Mouse (Mus musculus): ENCODE results near the gene Cfl1. TPM values are rescaled to one million over a fixed set of nuclear protein-coding genes. Genes with fewer than 3 reads are reported as not detected.

The Cfl1 gene
- polyA plus RNA-seq, 1 experiment from 2014 or later: 3,187 TPM

DNA sequence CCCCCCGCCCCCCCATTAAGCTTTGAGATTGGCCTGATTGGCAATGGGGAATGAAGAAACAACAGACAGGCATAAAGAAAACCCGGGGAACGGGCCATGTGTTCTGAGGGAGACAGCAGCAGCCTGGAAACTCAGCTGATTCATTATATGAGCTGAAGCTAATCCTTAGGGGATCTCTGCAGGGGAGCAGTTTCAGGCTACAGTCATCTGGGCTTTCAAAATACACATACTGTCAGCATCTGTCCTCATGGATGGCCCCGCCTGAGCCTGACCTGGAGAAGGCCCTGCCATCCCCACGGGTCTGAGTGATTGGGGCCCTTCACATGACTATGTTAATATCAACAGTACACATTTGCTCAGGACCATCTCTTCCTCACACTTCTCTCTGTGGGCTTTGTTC lies 18.4 kb upstream of the Cfl1 start:
- no peak overlapping the region for H3K4me3 ChIP-seq
- H3K36me3 ChIP-seq: peaks cover 10% of the 10 kb centered on the region
- no peak for ATAC-seq (ENCODE audit: low FRiP score, low read depth)
- H3K4me2 ChIP-seq (replicated peaks): no peak overlapping the region
- no peaks in the 10 kb centered on the region for H3K9me3 ChIP-seq
- WGBS: 49% methylated on average over 5 of the region's 5 CpGs
- no peak overlapping the region; the same call in 1 of the 2 replicates for H3K27ac ChIP-seq (replicated peaks)
- no peaks in the 10 kb centered on the region for H3K27me3 ChIP-seq
- no peak overlapping the region for H3K9ac ChIP-seq (replicated peaks)
- H3K4me1 ChIP-seq: peaks cover 25% of the 10 kb centered on the region

DNA sequence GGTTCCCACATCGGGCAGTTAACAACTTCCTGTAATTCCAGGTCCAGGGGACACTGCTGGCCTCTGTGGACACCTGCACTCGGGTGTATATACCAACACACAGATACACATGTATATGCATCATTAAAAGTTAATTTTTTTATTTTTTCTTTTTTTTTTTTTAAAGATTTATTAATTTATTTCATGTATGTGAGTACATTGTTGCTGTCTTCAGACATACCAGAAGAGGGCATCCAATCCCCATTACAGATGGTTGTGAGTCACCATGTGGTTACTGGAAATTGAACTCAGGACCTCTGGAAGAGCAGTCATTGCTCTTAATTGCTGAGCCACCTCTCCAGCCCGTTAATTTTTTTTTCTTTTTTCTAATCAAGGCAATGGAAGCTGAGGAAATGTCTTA lies 17.4 kb upstream of the Cfl1 start:
- H3K36me3 ChIP-seq: peaks cover 3% of the 10 kb centered on the region; the same call in 1 of the 2 replicates
- no peak overlapping the region for H3K9ac ChIP-seq (replicated peaks)
- no peak for ATAC-seq (ENCODE audit: low FRiP score, low read depth)
- H3K27ac ChIP-seq (replicated peaks): no peak overlapping the region
- no peaks in the 10 kb centered on the region for H3K9me3 ChIP-seq
- H3K4me3 ChIP-seq: no peak overlapping the region
- H3K27me3 ChIP-seq: no peaks in the 10 kb centered on the region
- H3K4me1 ChIP-seq: peaks cover 25% of the 10 kb centered on the region
- WGBS: 82% methylated on average over 3 of the region's 3 CpGs
- H3K4me2 ChIP-seq (replicated peaks): no peak overlapping the region

- Histone ChIP-seq H3K27me3 (no peaks in the 10 kb centered on the region), H3K4me1 (peaks cover 25% of the 10 kb centered on the region), H3K9me3 (no peaks in the 10 kb centered on the region), H3K9ac (replicated peaks) (peak within 1 kb of the TSS; percentile 92), H3K4me3 (peak within 1 kb of the TSS; percentile 63), H3K36me3 (peaks cover 6% of the 10 kb centered on the region; the same call in 1 of the 2 replicates), H3K27ac (replicated peaks) (peak within 1 kb of the TSS; percentile 71), H3K4me2 (replicated peaks) (peak within 1 kb of the TSS; percentile 97)
- WGBS: under 1% methylated on average over 22 of the region's 22 CpGs
- ATAC-seq (ENCODE audit: low FRiP score, low read depth): peak; percentile 59
Observed at GRCm38 (mm10) chr19:5473720-5474119, 16.5 kb upstream of the Cfl1 start, which contains the start of gene Efemp2. TSS of gene Efemp2 (plus strand) at chr19:5473954.

DNA sequence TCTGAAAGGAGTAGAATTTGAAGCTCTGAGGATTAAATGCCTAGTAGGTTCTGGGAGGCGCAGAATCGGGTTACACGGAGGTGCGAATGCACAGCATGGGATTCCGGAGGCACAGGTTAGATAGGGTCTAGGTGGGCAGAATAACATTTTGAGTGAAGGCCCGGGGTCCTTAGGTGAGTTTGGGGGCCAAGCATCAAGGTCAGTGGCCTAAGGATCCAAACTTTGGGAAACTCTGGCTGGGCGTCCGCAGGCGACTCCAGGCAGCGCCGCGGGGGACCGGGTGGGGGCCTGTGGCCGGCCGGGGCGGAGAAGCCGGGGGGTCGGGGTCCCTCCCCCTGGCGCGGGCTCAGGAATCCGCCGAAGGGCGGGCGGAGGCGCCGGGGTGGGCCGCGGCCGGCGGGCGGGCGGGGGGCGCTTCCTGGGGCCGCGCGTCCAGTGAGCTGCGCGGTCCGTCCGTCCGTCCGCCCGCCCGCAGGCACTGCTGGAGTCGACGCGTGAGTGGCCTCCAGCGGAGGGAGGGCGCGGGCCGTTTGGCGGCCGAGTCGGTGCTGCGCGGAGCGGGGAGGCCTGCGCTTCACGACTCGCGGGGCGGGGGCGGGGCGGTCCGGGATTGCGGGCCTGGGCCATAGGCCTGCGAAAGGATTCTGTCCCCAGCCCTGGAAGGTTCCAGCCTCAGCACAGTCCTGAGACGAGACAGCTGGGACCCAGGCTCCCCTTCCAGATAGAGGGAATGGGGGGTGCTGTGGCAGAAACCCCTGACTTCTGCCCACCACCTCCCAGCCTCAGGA lies 15.8 kb upstream of the Cfl1 start:
- Histone ChIP-seq H3K9ac (replicated peaks) (peak overlapping the region; percentile 92), H3K36me3 (peaks cover 7% of the 10 kb centered on the region; the same call in 1 of the 2 replicates), H3K4me2 (replicated peaks) (peak overlapping the region; percentile 97), H3K4me3 (peak overlapping the region; percentile 63), H3K4me1 (peaks cover 25% of the 10 kb centered on the region), H3K27me3 (no peaks in the 10 kb centered on the region), H3K27ac (replicated peaks) (peak overlapping the region; percentile 71), H3K9me3 (no peaks in the 10 kb centered on the region)
- peak; percentile 71 for ATAC-seq (ENCODE audit: low FRiP score, low read depth)
- WGBS: under 1% methylated on average over 61 of the region's 68 CpGs

- H3K4me3 ChIP-seq: peak overlapping the region; percentile 63
- no peaks in the 10 kb centered on the region for H3K9me3 ChIP-seq
- 22% methylated on average over 13 of the region's 13 CpGs for WGBS
- ATAC-seq (ENCODE audit: low FRiP score, low read depth): no peak
- H3K27me3 ChIP-seq: no peaks in the 10 kb centered on the region
- H3K4me2 ChIP-seq (replicated peaks): peak overlapping the region; percentile 97
- peaks cover 25% of the 10 kb centered on the region for H3K4me1 ChIP-seq
- H3K27ac ChIP-seq (replicated peaks): peak overlapping the region; percentile 71
- peak overlapping the region; percentile 92 for H3K9ac ChIP-seq (replicated peaks)
- peaks cover 12% of the 10 kb centered on the region for H3K36me3 ChIP-seq
Observed at GRCm38 (mm10) chr19:5475069-5475714, 15.1 kb upstream of the Cfl1 start.

DNA sequence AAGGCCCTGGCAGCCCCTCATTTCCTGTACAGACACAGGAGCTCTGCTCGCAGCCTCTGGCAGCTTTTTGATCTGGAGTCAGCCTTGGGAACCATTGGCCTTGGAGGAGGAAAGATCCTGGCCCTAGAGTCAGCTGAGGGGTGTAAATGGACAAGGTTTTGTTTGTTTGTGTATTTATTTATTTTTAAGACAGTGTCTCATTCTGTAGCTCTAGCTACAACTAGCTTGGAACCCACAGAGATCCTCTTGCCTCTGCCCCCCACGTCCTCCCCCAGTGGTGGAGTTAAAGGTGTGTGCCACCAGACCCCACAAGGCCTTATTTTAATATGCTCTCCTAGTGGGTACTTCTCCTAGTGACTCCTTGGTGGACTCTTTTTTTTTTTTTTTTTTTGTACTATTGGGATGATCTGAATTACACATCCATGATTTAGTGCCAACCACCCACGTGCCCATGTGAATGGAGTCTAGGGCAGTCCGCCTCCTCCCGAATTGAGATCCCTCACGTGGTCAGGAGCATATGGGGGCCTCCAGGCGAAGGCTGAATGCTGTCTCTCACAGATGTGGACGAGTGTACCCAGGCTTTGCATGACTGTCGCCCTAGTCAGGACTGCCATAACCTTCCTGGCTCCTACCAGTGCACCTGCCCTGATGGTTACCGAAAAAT lies 13.1 kb upstream of the Cfl1 start:
- H3K27ac ChIP-seq (replicated peaks): no peak overlapping the region
- H3K4me1 ChIP-seq: peaks cover 25% of the 10 kb centered on the region
- H3K27me3 ChIP-seq: no peaks in the 10 kb centered on the region
- H3K9me3 ChIP-seq: no peaks in the 10 kb centered on the region
- peaks cover 26% of the 10 kb centered on the region for H3K36me3 ChIP-seq
- ATAC-seq (ENCODE audit: low FRiP score, low read depth): no peak
- no peak overlapping the region for H3K4me2 ChIP-seq (replicated peaks)
- no peak overlapping the region for H3K9ac ChIP-seq (replicated peaks)
- 87% methylated on average over 10 of the region's 10 CpGs for WGBS
- H3K4me3 ChIP-seq: no peak overlapping the region

- Histone ChIP-seq H3K4me1 (peaks cover 25% of the 10 kb centered on the region), H3K4me3 (no peak overlapping the region), H3K9ac (replicated peaks) (no peak overlapping the region), H3K4me2 (replicated peaks) (no peak overlapping the region), H3K27ac (replicated peaks) (no peak overlapping the region), H3K27me3 (no peaks in the 10 kb centered on the region), H3K9me3 (no peaks in the 10 kb centered on the region), H3K36me3 (peaks cover 32% of the 10 kb centered on the region)
- 92% methylated on average over 18 of the region's 18 CpGs for WGBS
- ATAC-seq (ENCODE audit: low FRiP score, low read depth): no peak
Observed at GRCm38 (mm10) chr19:5477668-5478300, 12.5 kb upstream of the Cfl1 start.

- Histone ChIP-seq H3K4me2 (replicated peaks) (no peak overlapping the region), H3K9ac (replicated peaks) (no peak overlapping the region), H3K36me3 (peaks cover 54% of the 10 kb centered on the region), H3K27me3 (no peaks in the 10 kb centered on the region), H3K4me3 (no peak overlapping the region), H3K4me1 (peaks cover 10% of the 10 kb centered on the region), H3K9me3 (no peaks in the 10 kb centered on the region), H3K27ac (replicated peaks) (no peak overlapping the region)
- 93% methylated on average over 10 of the region's 10 CpGs for WGBS
- ATAC-seq (ENCODE audit: low FRiP score, low read depth): no peak
Observed at GRCm38 (mm10) chr19:5480016-5480415, 10.2 kb upstream of the Cfl1 start.

- H3K27ac ChIP-seq (replicated peaks): no peak overlapping the region
- no peak overlapping the region for H3K4me2 ChIP-seq (replicated peaks)
- H3K36me3 ChIP-seq: peaks cover 67% of the 10 kb centered on the region
- H3K4me3 ChIP-seq: no peak overlapping the region
- 90% methylated on average over 10 of the region's 10 CpGs for WGBS
- no peak for ATAC-seq (ENCODE audit: low FRiP score, low read depth)
- H3K9ac ChIP-seq (replicated peaks): no peak overlapping the region
- H3K4me1 ChIP-seq: no peaks in the 10 kb centered on the region
- H3K27me3 ChIP-seq: no peaks in the 10 kb centered on the region
- no peaks in the 10 kb centered on the region for H3K9me3 ChIP-seq
Observed at GRCm38 (mm10) chr19:5481398-5481797, 8.9 kb upstream of the Cfl1 start.

DNA sequence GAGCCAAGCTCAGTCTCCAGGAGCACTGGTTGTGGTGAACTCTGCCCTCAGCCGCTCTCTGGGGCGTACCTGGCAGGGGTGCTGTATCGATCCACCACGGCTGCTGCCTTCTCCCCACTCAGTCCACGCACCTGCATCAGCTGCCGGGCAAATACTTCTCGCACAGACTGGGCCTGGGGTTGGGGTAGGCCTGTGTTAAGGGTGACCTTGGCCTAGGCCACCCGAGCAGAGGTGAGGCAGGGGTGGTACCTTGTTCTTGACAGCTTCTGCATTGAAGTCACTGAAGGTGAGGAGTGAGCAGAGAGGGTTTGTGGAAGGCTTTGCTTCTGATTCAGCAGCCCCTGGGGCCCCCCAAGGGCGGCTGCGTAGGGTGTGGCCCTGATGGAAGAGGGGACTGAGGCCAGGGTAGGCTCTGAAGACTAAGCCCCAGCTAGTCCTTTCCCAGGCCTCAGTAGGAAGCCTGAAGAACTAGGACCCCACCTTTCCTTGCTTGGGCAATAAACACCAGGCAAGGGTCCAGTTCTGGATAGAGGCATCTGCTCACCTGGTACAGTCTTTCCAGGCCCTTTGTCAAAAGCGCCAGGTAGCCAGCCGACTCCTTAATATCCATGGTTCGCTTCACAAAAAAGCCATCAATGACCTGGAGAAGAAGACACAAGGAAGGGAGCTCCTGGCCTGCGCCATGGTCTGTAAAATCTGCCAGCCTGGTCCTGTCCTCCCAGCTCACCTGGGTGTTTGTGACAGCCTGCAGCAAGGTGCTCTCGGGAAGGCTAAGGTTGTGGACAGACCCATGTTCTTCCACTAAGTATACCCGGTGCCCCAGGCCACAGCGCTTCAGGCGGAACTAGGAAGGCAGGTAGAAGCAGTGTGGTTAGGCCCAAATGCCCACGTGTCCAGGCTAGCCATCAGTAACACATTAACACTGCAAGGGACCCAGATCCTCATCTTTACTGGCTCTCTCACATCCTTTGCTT lies 6.6 kb upstream of the Cfl1 start:
- Histone ChIP-seq H3K36me3 (peaks cover 63% of the 10 kb centered on the region), H3K4me3 (no peak overlapping the region), H3K27me3 (no peaks in the 10 kb centered on the region), H3K9ac (replicated peaks) (no peak overlapping the region), H3K4me2 (replicated peaks) (no peak overlapping the region), H3K9me3 (no peaks in the 10 kb centered on the region), H3K4me1 (peaks cover 12% of the 10 kb centered on the region), H3K27ac (replicated peaks) (no peak overlapping the region)
- ATAC-seq (ENCODE audit: low FRiP score, low read depth): no peak
- 93% methylated on average over 19 of the region's 19 CpGs for WGBS

DNA sequence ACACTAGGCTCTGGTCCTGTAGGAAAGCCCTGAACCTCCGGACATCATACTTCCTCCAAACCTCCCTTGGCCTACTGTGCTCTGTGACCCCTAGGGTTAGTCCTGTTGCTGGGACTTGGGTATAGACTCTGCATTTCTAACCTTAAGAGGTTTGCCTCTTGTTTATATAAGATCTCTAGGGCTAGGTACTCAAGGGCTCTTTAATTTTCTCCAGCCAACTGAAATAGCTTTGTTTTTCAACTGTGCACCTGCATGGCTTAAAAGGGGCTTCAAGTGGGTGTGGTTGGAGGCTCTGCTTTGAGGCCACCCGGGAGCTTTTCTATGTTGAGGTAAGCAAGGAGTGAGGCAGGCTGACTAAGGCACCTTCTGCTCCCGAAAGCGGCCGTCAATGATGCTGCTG lies 5.8 kb upstream of the Cfl1 start:
- WGBS: 89% methylated on average over 5 of the region's 5 CpGs
- no peak overlapping the region for H3K9ac ChIP-seq (replicated peaks)

More for the DNA sequence above, 5.8 kb upstream of the Cfl1 start:
- Histone ChIP-seq H3K4me3 (no peak overlapping the region), H3K4me1 (peaks cover 13% of the 10 kb centered on the region), H3K9me3 (no peaks in the 10 kb centered on the region), H3K36me3 (peaks cover 62% of the 10 kb centered on the region), H3K27ac (replicated peaks) (no peak overlapping the region), H3K27me3 (no peaks in the 10 kb centered on the region), H3K4me2 (replicated peaks) (no peak overlapping the region)
- ATAC-seq (ENCODE audit: low FRiP score, low read depth): no peak

All from midbrain, embryonic 12.5 days (tissue).